Mouse (Mus musculus) layer of hippocampus, adult 8-10 months (tissue): ENCODE results near the gene Emc6. TPM values are rescaled to one million over a fixed set of nuclear protein-coding genes. Genes with fewer than 3 reads are reported as not detected.

ENCODE experiments used
- DNase-seq, 2 experiments: peaks; one replicate each; pipeline ENCODE4 v3.0.0; 2022; ENCODE audit warnings: low spot score in 2 of 2
- total RNA-seq, 4 experiments: library from RNA; stranded (reverse); gene quantifications; 2 replicates each; pipeline ENCODE4 v1.2.4; 2022

Gene Emc6
- 10 to 100 TPM; 39.6 to 49.2 (median 44.0) TPM for total RNA-seq

- peak; percentile 92 to 95 for DNase-seq
Measured at GRCm38 (mm10) chr11:73176608-73177508, at the start of gene Emc6, which contains the start of gene Tax1bp3. Gene Emc6 (minus strand): TSS chr11:73177037. Gene Tax1bp3 (plus strand): TSS chr11:73177083.

GRCm38 (mm10) chr11:73225856-73226255, 49.0 kb upstream of the Emc6 start:
- DNase-seq, result no peak

- no peak for DNase-seq
Measured at GRCm38 (mm10) chr11:73223966-73224365, 47.1 kb upstream of the Emc6 start.

- DNase-seq, result no peak
Measured at GRCm38 (mm10) chr11:73222846-73223245, 46.0 kb upstream of the Emc6 start.

GRCm38 (mm10) chr11:73220651-73221050, 43.8 kb upstream of the Emc6 start:
- DNase-seq, result no peak

GRCm38 (mm10) chr11:73219671-73220070, 42.8 kb upstream of the Emc6 start:
- no peak for DNase-seq

- DNase-seq, result no peak
Measured at GRCm38 (mm10) chr11:73213956-73214355, 37.1 kb upstream of the Emc6 start.

- DNase-seq, result no peak
Measured at GRCm38 (mm10) chr11:73207621-73208020, 30.8 kb upstream of the Emc6 start.

GRCm38 (mm10) chr11:73205194-73205593, 28.4 kb upstream of the Emc6 start:
- DNase-seq, result no peak

GRCm38 (mm10) chr11:73203895-73204294, 27.1 kb upstream of the Emc6 start:
- DNase-seq, result no peak

GRCm38 (mm10) chr11:73201597-73201996, 24.8 kb upstream of the Emc6 start:
- no peak for DNase-seq

- no peak for DNase-seq
Measured at GRCm38 (mm10) chr11:73201021-73201420, 24.2 kb upstream of the Emc6 start.

- DNase-seq, result no peak
Measured at GRCm38 (mm10) chr11:73199879-73200278, 23.0 kb upstream of the Emc6 start.

GRCm38 (mm10) chr11:73199230-73199712, 22.4 kb upstream of the Emc6 start, which contains the start of gene Shpk:
Gene Shpk (plus strand): TSS chr11:73199460.
- DNase-seq, result peak; percentile 95 to 96

- DNase-seq, result peak; percentile 87 to 89
Measured at GRCm38 (mm10) chr11:73198603-73199229, 21.9 kb upstream of the Emc6 start, which contains the start of gene Ctns. Gene Ctns (minus strand): TSS chr11:73199042.

- no peak for DNase-seq
Measured at GRCm38 (mm10) chr11:73198190-73198589, 21.4 kb upstream of the Emc6 start.

GRCm38 (mm10) chr11:73194444-73194843, 17.6 kb upstream of the Emc6 start:
- no peak for DNase-seq

GRCm38 (mm10) chr11:73193047-73193446, 16.2 kb upstream of the Emc6 start:
- no peak for DNase-seq

GRCm38 (mm10) chr11:73187231-73187630, 10.4 kb upstream of the Emc6 start:
- no peak for DNase-seq

- DNase-seq, result no peak
Measured at GRCm38 (mm10) chr11:73185872-73186615, 9.2 kb upstream of the Emc6 start.

GRCm38 (mm10) chr11:73177895-73178294, 1.1 kb upstream of the Emc6 start:
- no peak for DNase-seq

GRCm38 (mm10) chr11:73177509-73177875, 655 bp upstream of the Emc6 start:
- DNase-seq, result no peak
